Mouse (Mus musculus): Measurements from ENCODE around the gene Nfkbia. TPM values are rescaled to one million over a fixed set of nuclear protein-coding genes. Genes with fewer than 3 reads are reported as not detected.

Nfkbia gene
- polyA plus RNA-seq, 1 experiment from 2014 or later, result 75.2 TPM

DNA sequence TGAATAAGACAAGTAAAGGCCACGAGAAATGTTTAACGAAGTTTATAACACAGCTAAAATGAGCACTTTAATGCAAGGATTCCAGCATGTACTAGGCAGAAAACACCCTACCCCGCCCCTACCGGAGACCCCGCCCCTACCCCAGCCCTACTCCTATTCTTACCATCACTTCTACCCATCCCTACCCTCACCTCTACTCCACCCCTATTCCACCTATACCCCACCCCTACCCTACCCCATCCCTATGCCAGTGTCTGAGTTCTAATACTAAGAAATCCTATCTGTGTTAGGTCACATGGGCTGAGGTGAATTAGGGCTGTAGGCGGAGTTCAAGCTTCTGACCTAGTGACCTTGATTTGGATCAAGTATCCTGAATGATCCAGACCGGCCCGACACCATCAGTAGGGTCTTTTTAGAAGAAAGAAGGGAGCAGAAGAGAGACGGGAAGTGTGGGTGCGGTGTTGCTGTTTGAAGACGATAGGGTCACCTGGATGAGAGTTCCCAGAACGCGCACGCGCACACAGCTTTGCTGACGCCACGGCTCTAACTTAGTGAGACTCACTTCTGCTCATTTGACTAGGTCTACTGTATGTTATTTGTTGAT lies 15.0 kb upstream of the Nfkbia start:
- H3K9me3 ChIP-seq (ENCODE audit: control insufficient read depth, low read length), result no peaks in the 10 kb centered on the region
- H3K36me3 ChIP-seq (ENCODE audit: control insufficient read depth, insufficient read depth, low read length), result no peaks in the 10 kb centered on the region
- H3K4me3 ChIP-seq (ENCODE audit: low read length), result no peak overlapping the region
- H3K4me1 ChIP-seq (ENCODE audit: control insufficient read depth, insufficient read depth, low read length), result no peaks in the 10 kb centered on the region
- H3K27ac ChIP-seq (ENCODE audit: low read depth, low read length), result no peak overlapping the region
- no peak overlapping the region for H3K9ac ChIP-seq (ENCODE audit: low read depth, low read length)
- H3K27me3 ChIP-seq (ENCODE audit: control insufficient read depth, insufficient read depth, low read length), result no peaks in the 10 kb centered on the region
- ATAC-seq (ENCODE audit: low FRiP score, low TSS enrichment), result no peak
- 85% methylated on average over 17 of the region's 17 CpGs for WGBS
- H3K4me2 ChIP-seq (replicated peaks; ENCODE audit: low read depth, low read length), result no peak overlapping the region

- no peak for ATAC-seq (ENCODE audit: low FRiP score, low TSS enrichment)
Measured at GRCm38 (mm10) chr12:55506029-55506330, 13.5 kb upstream of the Nfkbia start.

DNA sequence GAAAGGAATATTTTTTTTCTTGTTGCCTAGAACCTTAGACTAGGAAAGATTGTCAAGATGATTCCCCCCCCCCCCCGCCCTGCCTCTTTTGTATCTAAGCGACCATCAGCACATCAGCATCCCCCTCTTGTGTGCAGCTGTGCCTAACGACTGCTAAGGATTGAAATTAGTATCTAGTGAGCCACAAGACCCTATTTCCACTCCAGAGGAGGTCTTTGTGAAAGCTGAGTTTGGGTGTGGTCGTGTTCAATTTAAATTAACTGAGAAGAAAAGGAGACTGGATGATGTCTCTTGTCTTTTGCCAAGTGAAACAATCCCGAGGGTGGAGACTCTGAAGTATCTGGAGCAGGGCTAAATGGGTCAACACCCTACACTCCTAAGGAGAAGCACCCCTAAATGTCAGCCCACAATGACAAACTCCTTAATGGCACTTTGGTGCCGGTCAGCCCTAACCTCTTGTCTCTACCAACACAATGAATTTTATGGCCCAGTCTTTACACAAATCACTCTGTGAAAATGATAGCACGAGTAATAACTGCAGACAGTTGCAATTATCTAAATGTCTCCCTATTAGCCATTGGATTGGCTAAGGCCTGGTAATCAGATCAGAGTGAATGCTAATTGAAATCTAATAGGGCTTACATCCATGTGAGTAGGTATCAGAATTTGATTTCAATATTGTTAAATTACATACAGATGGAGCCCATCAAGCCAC lies 13.0 kb upstream of the Nfkbia start:
- H3K27me3 ChIP-seq (ENCODE audit: control insufficient read depth, insufficient read depth, low read length), result no peaks in the 10 kb centered on the region
- H3K4me1 ChIP-seq (ENCODE audit: control insufficient read depth, insufficient read depth, low read length), result no peaks in the 10 kb centered on the region
- 43% methylated on average over 7 of the region's 7 CpGs for WGBS
- H3K9ac ChIP-seq (ENCODE audit: low read depth, low read length), result no peak overlapping the region
- no peak overlapping the region for H3K27ac ChIP-seq (ENCODE audit: low read depth, low read length)
- no peak overlapping the region for H3K4me2 ChIP-seq (replicated peaks; ENCODE audit: low read depth, low read length)
- H3K4me3 ChIP-seq (ENCODE audit: low read length), result no peak overlapping the region
- H3K36me3 ChIP-seq (ENCODE audit: control insufficient read depth, insufficient read depth, low read length), result no peaks in the 10 kb centered on the region
- H3K9me3 ChIP-seq (ENCODE audit: control insufficient read depth, low read length), result no peaks in the 10 kb centered on the region
- no peak for ATAC-seq (ENCODE audit: low FRiP score, low TSS enrichment)

More at GRCm38 (mm10) chr12:55506029-55506330, 13.5 kb upstream of the Nfkbia start:
- Histone ChIP-seq H3K4me3 (ENCODE audit: low read length) (no peak overlapping the region), H3K27me3 (ENCODE audit: control insufficient read depth, insufficient read depth, low read length) (no peaks in the 10 kb centered on the region), H3K4me1 (ENCODE audit: control insufficient read depth, insufficient read depth, low read length) (no peaks in the 10 kb centered on the region), H3K9me3 (ENCODE audit: control insufficient read depth, low read length) (no peaks in the 10 kb centered on the region), H3K9ac (ENCODE audit: low read depth, low read length) (no peak overlapping the region), H3K36me3 (ENCODE audit: control insufficient read depth, insufficient read depth, low read length) (no peaks in the 10 kb centered on the region), H3K27ac (ENCODE audit: low read depth, low read length) (no peak overlapping the region), H3K4me2 (replicated peaks; ENCODE audit: low read depth, low read length) (no peak overlapping the region)
- WGBS, result 2% methylated on average over 6 of the region's 6 CpGs

DNA sequence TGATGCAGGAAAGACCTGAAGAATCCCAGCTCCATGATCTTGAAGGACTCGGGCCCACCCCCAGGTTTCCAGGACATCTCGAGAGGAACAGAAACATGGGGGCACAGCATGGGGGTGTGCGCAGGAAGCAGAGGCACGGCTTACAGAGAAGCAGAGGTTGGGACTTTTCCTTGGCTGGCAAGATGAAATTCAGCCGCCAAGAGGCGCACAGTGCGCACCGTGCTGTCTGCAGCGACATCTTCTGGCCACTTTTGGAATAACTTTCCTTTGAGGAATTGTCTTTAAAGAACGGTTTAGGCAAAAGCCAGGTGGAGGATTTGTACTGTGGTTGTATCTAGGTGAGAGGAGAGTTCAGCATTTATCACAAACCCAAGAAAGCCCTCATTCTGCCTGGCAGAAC lies 6.6 kb upstream of the Nfkbia start:
- 2% methylated on average over 10 of the region's 10 CpGs for WGBS
- Histone ChIP-seq H3K9me3 (ENCODE audit: control insufficient read depth, low read length) (no peaks in the 10 kb centered on the region), H3K4me2 (replicated peaks; ENCODE audit: low read depth, low read length) (no peak overlapping the region), H3K36me3 (ENCODE audit: control insufficient read depth, insufficient read depth, low read length) (no peaks in the 10 kb centered on the region), H3K4me1 (ENCODE audit: control insufficient read depth, insufficient read depth, low read length) (no peaks in the 10 kb centered on the region), H3K27me3 (ENCODE audit: control insufficient read depth, insufficient read depth, low read length) (no peaks in the 10 kb centered on the region), H3K4me3 (ENCODE audit: low read length) (no peak overlapping the region), H3K9ac (ENCODE audit: low read depth, low read length) (no peak overlapping the region), H3K27ac (ENCODE audit: low read depth, low read length) (no peak overlapping the region)
- peak; percentile 73 for ATAC-seq (ENCODE audit: low FRiP score, low TSS enrichment)

- no peak overlapping the region for H3K27ac ChIP-seq (ENCODE audit: low read depth, low read length)
- H3K4me3 ChIP-seq (ENCODE audit: low read length), result no peak overlapping the region
- no peaks in the 10 kb centered on the region for H3K9me3 ChIP-seq (ENCODE audit: control insufficient read depth, low read length)
- no peaks in the 10 kb centered on the region for H3K36me3 ChIP-seq (ENCODE audit: control insufficient read depth, insufficient read depth, low read length)
- no peaks in the 10 kb centered on the region; the same call in 1 of the 2 replicates for H3K4me1 ChIP-seq (ENCODE audit: control insufficient read depth, insufficient read depth, low read length)
- WGBS, result 58% methylated on average over 8 of the region's 8 CpGs
- no peak overlapping the region for H3K4me2 ChIP-seq (replicated peaks; ENCODE audit: low read depth, low read length)
- no peak overlapping the region for H3K9ac ChIP-seq (ENCODE audit: low read depth, low read length)
- H3K27me3 ChIP-seq (ENCODE audit: control insufficient read depth, insufficient read depth, low read length), result no peaks in the 10 kb centered on the region
- no peak for ATAC-seq (ENCODE audit: low FRiP score, low TSS enrichment)
Measured at GRCm38 (mm10) chr12:55497737-55498136, 5.3 kb upstream of the Nfkbia start.

DNA sequence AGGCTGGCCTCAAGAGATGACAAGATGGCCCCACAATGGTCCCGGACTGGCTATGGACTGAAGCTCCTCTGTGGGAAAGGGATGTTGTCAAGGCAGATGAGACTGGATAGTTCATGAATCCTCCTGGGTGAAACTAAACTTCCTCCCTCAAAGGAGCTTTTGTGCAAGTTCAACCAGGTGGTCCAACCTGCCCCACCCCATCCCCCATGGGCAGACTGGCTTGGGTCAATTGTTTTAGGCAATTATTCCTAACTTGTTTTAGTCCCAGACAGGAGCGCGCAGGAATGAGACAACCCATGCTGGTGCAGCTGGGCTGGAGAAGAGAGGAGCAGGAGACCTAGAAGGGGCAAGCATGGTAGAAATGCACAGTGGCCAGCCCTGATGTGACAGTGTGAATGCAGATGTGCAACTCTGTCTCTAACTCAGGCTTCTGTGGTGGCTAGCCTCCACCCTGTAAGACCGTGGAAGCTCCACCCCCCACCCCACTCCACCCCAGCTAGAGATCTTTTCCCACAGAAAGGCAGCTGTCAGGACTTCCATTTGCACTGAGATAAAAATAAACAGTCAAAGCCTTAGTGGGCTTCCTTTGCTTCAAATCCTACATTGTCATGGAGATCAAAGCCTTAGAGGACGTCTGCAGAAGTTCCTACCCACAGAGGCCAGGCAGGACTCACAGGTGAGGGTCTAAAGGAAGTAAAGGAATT lies 3.6 kb upstream of the Nfkbia start:
- Histone ChIP-seq H3K4me1 (ENCODE audit: control insufficient read depth, insufficient read depth, low read length) (peaks cover 3% of the 10 kb centered on the region), H3K4me3 (ENCODE audit: low read length) (no peak overlapping the region), H3K9me3 (ENCODE audit: control insufficient read depth, low read length) (no peaks in the 10 kb centered on the region), H3K9ac (ENCODE audit: low read depth, low read length) (no peak overlapping the region), H3K36me3 (ENCODE audit: control insufficient read depth, insufficient read depth, low read length) (peaks cover 1% of the 10 kb centered on the region), H3K4me2 (replicated peaks; ENCODE audit: low read depth, low read length) (no peak overlapping the region), H3K27ac (ENCODE audit: low read depth, low read length) (no peak overlapping the region), H3K27me3 (ENCODE audit: control insufficient read depth, insufficient read depth, low read length) (no peaks in the 10 kb centered on the region)
- ATAC-seq (ENCODE audit: low FRiP score, low TSS enrichment), result no peak
- WGBS, result 75% methylated on average over 5 of the region's 5 CpGs

GRCm38 (mm10) chr12:55495114-55495901 lies 2.9 kb upstream of the Nfkbia start:
- Histone ChIP-seq H3K9me3 (ENCODE audit: control insufficient read depth, low read length) (no peaks in the 10 kb centered on the region), H3K4me3 (ENCODE audit: low read length) (no peak overlapping the region), H3K9ac (ENCODE audit: low read depth, low read length) (no peak overlapping the region), H3K27ac (ENCODE audit: low read depth, low read length) (no peak overlapping the region), H3K4me2 (replicated peaks; ENCODE audit: low read depth, low read length) (no peak overlapping the region), H3K36me3 (ENCODE audit: control insufficient read depth, insufficient read depth, low read length) (peaks cover 9% of the 10 kb centered on the region), H3K4me1 (ENCODE audit: control insufficient read depth, insufficient read depth, low read length) (peaks cover 9% of the 10 kb centered on the region), H3K27me3 (ENCODE audit: control insufficient read depth, insufficient read depth, low read length) (no peaks in the 10 kb centered on the region)
- no peak for ATAC-seq (ENCODE audit: low FRiP score, low TSS enrichment)
- 38% methylated on average over 9 of the region's 9 CpGs for WGBS

GRCm38 (mm10) chr12:55493381-55493780 lies 934 bp upstream of the Nfkbia start:
- whole genome bisulfite sequencing, result 40% methylated on average over 8 of the region's 8 CpGs
- Histone ChIP-seq H3K36me3 (ENCODE audit: control insufficient read depth, insufficient read depth, low read length) (peaks cover 28% of the 10 kb centered on the region), H3K4me1 (ENCODE audit: control insufficient read depth, insufficient read depth, low read length) (peaks cover 14% of the 10 kb centered on the region), H3K9me3 (ENCODE audit: control insufficient read depth, low read length) (no peaks in the 10 kb centered on the region), H3K9ac (ENCODE audit: low read depth, low read length) (no peak overlapping the region), H3K4me2 (replicated peaks; ENCODE audit: low read depth, low read length) (peak overlapping the region; percentile 74), H3K4me3 (ENCODE audit: low read length) (peak overlapping the region; percentile 96), H3K27me3 (ENCODE audit: control insufficient read depth, insufficient read depth, low read length) (no peaks in the 10 kb centered on the region), H3K27ac (ENCODE audit: low read depth, low read length) (peak overlapping the region; percentile 100; the same call in 1 of the 2 replicates)
- ATAC-seq (ENCODE audit: low FRiP score, low TSS enrichment), result no peak

Data from kidney, embryonic 14.5 days (tissue).